Mouse (Mus musculus): ENCODE measurements at regions not wholly inside any gene's neighbourhood (a gene's known extent, or its start where the extent isn't known, plus 50 kb on each side); places are given as distances from the start of the nearest gene placed in this dataset.
A peak's percentile ranks its signal among the peaks of the same experiment; 100 is the strongest.

DNA sequence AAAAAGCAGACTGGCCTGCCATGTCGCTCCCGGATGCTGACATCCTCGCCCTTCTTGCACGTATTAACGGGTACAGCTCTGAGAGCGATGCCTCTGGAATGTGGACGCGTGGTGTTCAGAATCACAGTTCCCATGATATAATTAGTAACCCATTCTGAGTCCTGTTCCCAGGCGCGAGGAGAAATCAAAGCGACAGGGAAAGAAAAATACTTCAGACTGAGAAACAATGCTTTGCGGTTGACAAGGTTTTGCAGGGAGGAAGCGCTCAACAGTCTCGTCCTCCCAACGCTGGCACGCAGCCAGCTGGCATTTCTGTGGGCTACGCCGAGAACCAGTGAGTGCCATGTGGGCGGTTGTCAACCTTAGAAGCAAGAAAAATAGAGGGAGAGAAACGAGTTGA is 285.6 kb downstream of the Ptbp2 start:
- H3K27me3 ChIP-seq = no peaks in the 10 kb centered on the region
- H3K4me1 ChIP-seq (replicated peaks) = no peaks in the 10 kb centered on the region
- no peaks in the 10 kb centered on the region for H3K36me3 ChIP-seq
- peak overlapping the region; percentile 16 for H3K4me2 ChIP-seq
- H3K4me3 ChIP-seq = no peak overlapping the region
- no peaks in the 10 kb centered on the region for H3K9me3 ChIP-seq
- 68% methylated on average over 20 of the region's 20 CpGs for WGBS
- no peak overlapping the region for H3K9ac ChIP-seq
- H3K27ac ChIP-seq (replicated peaks) = no peak overlapping the region
- no peak for ATAC-seq (ENCODE audit: low read depth)

DNA sequence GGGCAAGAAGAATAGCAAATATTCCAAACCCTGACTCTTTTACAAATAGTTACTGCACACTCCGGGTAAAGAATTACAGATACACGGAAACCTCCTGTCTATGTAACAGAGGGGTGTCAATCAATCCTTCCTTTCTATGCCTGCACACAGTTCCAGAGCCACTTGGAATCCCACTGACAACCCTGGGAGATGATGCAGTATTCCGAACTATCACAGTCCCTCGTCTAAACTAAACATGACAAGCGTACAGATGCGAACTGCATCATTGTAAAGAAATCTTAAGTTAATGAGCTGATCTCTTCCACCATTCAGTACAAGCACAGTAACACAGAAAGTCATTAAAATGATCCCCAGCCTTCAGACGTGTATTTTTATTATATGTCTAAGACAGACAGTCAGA is 286.4 kb downstream of the Ptbp2 start:
- Histone ChIP-seq H3K9ac (no peak overlapping the region), H3K27ac (replicated peaks) (no peak overlapping the region), H3K4me1 (replicated peaks) (no peaks in the 10 kb centered on the region), H3K27me3 (no peaks in the 10 kb centered on the region), H3K9me3 (no peaks in the 10 kb centered on the region), H3K4me2 (no peak overlapping the region), H3K36me3 (no peaks in the 10 kb centered on the region), H3K4me3 (no peak overlapping the region)
- WGBS = 72% methylated on average over 7 of the region's 7 CpGs
- no peak for ATAC-seq (ENCODE audit: low read depth)

DNA sequence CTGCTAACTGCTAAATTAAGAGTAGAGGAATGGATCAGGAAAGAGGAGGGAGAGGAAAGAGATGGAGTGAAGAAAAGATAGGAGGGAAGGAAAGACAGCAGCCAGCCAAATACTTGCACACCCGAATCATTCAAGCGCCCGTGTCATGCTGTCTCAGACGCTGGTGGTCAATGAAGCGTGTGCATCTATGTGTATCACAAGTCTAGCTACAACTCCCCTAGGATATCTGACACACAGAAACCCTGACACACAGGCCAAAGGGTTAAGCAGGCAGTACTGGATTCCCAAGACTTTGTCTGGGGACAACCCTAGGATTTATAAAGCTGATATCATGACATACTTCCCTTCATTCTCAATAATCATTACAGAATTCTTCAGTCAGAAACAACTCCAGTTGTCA is 289.7 kb downstream of the Ptbp2 start:
- WGBS = 80% methylated on average over 5 of the region's 5 CpGs

DNA sequence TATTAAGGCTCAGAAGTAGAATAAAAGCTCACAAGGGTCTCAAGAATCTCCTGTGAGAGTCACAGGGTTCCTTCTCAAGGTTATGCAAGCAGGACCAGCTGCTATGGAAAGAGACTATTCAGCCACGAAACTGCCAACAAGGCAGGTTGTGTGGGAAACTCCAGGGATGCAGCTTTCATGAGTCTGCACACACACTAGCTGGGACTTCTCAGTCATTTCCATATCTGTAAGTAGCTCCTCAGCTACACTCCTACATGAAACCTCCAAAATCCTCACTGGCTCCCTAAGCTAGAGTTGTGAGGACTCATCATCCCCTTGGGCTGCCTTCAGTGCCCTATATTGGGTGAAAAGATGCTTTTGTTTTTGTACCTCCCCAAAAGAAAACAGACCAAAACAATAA is 291.6 kb downstream of the Ptbp2 start:
- Histone ChIP-seq H3K27me3 (no peaks in the 10 kb centered on the region), H3K36me3 (no peaks in the 10 kb centered on the region), H3K4me2 (no peak overlapping the region), H3K27ac (replicated peaks) (no peak overlapping the region), H3K4me3 (no peak overlapping the region), H3K9ac (no peak overlapping the region), H3K9me3 (no peaks in the 10 kb centered on the region), H3K4me1 (replicated peaks) (no peaks in the 10 kb centered on the region)
- ATAC-seq (ENCODE audit: low read depth) = no peak
- 71% methylated on average over 1 of the region's 1 CpGs for WGBS

More for the DNA sequence above, 289.7 kb downstream of the Ptbp2 start:
- Histone ChIP-seq H3K9me3 (no peaks in the 10 kb centered on the region), H3K27me3 (no peaks in the 10 kb centered on the region), H3K4me1 (replicated peaks) (no peaks in the 10 kb centered on the region), H3K4me2 (no peak overlapping the region), H3K9ac (no peak overlapping the region), H3K4me3 (no peak overlapping the region), H3K36me3 (no peaks in the 10 kb centered on the region), H3K27ac (replicated peaks) (no peak overlapping the region)
- ATAC-seq (ENCODE audit: low read depth) = no peak

DNA sequence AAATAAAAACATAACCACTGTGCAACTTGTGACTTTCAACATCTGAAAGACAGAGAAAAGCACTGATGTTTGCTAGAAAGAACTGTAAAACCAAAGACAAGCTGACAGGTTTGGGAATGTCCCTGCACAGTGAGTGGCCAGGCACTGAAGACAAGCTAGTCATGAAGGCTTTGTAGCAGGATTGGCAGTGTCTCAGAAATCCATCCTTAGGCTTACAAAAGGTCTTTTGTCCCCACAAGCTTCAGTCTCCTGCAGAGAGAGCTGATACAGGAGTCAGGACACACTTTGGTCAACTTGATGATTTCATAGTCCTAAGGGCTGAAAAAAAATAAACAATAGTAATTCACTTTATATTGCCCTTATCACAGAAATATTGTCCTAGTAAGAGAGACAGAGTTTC is 294.9 kb downstream of the Ptbp2 start:
- Histone ChIP-seq H3K27ac (replicated peaks) (no peak overlapping the region), H3K4me3 (no peak overlapping the region), H3K9me3 (no peaks in the 10 kb centered on the region), H3K9ac (no peak overlapping the region), H3K27me3 (no peaks in the 10 kb centered on the region), H3K4me1 (replicated peaks) (no peaks in the 10 kb centered on the region), H3K36me3 (no peaks in the 10 kb centered on the region), H3K4me2 (no peak overlapping the region)
- ATAC-seq (ENCODE audit: low read depth) = no peak
